Mouse (Mus musculus) kidney, adult 18-20 months (tissue): ENCODE measurements around the gene Tiam2.

Source experiments
- DNase-seq: peaks from one replicate; pipeline ENCODE4 v3.0.0; 2021

Tiam2 gene

DNA sequence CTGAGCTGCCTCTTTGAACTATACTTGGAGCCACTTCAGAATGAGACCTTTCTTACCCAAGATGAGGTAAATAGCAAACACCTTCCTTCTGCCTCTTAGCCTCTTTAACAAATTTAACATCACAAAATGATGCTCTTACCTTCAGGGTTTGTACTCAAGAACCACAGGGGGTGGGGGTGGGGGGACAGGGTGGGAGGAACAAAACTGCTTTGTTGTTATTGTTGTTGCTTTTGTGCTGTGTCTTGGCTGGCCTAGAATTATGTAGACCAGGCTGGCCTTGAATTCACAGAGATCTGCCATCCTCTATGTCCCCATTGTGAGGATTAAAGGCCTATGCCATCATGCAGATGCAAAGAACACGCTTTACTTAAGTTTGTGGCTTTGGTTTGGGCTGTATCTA is 179.3 kb downstream of the Tiam2 start:
- DNase-seq = no peak

GRCm38 (mm10) chr17:3506508-3506907 is 180.1 kb downstream of the Tiam2 start:
- DNase-seq = no peak

DNA sequence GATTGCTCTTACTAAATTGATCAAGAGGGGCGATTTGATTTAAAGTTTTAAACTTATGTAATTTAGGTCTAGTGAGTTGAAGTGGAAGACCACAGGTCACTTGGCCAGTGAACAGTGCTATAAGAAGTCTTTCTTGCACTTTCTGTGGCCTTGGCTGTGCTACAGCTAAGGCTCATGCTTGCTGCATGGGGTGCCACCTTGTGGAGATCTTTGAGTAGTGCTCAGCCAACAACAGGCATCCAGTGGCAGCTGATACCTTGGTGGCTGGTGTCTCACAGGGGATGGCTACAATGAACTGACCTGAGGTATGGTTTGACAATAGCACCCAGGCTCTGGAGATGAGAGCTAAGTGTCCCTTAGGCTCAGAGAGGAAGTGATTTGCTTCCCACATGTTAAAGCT is 183.5 kb downstream of the Tiam2 start:
- DNase-seq = peak; percentile 68

DNA sequence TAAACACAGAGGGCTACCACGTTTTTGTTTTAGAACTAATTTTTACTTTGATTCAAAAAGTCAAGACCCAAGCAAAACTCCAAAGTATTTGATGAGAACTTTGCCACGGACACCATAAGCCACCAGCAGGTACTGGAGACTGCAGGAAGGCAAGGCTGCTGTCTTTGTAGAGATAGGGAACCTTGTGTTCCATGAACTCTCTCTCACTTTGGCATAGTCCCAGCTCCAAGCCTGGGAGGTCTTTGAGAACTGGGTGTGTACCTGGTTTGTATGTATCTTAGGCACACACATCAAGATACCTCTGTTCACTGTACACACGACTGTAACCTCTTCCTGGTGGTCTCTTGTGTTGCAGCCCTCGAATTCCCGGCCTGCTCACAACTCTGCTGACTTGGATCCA is 187.9 kb downstream of the Tiam2 start:
- no peak for DNase-seq

GRCm38 (mm10) chr17:3515851-3516250 is 189.5 kb downstream of the Tiam2 start:
- DNase-seq = no peak

DNA sequence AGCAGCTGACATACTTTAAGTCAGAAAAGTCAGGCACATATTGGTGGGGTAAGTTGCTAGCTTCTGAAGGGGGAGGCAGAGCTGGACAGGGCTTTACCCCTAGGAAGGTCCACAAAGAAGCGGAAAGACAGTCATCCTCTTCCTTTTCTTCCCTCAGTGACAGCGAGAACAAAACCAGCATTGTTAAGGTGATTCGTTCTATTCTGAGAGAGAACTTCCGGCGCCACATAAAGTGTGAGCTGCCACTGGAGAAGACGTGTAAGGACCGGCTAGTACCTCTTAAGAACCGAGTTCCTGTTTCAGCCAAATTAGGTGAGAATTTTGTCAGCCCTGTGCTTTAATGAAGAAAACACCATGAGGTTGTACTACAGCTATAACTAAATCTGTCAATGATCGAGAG is 190.0 kb downstream of the Tiam2 start:
- no peak for DNase-seq

DNA sequence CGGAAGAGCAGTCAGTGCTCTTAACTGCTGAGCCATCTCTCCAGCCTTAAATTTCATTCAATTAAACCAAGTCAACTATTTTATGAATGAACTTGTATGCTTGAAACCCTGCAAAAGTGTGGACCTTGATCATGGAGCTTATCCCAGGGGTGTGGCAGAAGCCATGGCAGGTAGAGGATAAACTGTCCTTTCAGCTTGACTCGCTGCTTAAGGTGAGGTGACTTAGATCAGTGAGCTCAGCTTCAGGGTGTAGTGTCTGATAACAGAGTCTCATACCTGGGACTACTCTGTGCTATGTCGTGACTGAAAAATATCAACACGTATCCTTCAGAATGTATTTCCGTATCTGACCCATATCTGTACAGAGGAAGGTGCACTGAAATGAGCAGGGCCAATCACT is 194.0 kb downstream of the Tiam2 start:
- DNase-seq = no peak

DNA sequence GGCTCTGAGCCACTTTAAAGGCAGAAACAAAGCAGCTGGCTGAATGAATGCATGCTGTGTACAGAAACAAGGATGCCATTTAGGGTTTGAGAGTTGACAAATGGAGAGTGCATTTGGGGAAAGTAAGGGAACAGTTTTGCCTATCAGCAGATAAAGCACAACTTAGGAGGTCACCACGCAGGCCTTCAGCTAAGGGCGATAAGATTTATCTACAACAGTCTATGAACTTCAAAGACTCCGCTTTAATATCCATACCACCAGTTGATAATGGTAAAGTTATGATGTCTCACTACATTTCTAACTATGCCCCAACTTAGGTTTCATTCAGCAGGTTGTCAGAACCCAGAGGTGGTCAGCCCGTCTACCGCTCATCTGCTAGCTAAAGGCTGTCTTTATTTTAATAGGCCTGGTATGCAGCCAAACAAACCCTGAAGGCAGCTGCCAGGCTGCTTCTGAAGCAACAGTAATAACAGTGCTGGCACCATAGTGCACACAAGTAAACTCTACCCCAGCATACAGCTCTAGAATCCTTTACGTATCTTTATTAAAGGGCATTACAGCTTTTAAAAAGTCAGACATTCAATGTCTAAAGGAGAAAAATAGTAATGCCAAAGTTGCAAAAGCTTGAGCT is 201.6 kb downstream of the Tiam2 start:
- no peak for DNase-seq

DNA sequence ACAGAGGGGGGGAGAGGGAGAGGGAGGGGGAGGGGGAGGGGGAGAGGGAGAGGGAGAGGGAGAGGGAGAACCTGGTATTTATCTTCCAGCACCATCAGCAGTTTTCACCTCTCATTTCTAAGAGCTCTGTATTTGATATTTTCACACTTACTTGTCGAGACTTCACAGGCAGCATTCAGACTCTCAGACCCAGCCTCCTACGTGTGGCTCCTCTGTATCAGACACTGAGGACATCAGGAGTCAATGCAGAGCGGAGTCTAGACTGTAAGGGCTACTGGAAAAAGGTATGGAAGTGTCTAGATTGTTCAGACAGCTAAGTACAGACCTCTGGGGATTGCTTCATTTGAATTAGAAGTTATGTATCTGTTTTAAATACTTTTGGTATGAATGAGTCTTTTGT is 203.2 kb downstream of the Tiam2 start:
- DNase-seq = no peak

DNA sequence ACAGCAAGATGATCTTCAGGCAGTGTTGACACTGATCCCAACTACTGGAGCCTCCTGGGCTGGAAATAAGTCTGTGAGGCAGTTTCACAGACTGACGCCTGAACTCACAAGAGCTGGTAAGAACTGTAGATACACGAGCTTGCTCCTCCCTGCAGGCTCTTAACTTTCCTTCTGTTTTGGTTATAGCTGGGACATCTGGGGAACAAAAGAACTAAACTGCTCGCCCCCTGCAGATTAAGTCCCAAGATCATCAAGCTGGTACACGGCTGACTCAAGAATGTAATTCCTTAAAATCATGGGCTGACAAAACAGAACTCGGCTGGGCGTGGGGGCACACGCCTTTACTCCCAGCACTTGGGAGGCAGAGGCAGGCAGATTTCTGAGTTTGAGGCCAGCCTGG is 204.2 kb downstream of the Tiam2 start:
- DNase-seq = no peak

DNA sequence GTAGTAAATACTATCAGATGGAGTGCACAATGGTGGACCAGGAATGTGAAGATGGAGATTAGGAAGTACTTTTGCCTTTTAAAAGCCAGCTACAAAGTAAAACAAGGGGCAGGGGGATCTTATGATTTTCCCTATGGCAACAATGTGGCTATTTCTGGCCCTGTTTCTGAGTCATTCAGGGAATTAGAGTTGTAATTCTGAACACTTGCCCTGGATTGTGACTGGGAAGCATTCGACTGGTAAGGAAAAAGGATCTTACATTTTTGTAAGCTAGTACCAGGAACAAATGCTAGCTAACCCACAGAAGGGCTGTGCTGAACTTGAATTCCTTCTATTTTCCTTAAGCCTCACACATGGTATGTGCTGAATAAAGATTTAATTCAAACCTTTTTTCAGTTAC is 205.3 kb downstream of the Tiam2 start:
- DNase-seq = no peak

- no peak for DNase-seq
Measured at GRCm38 (mm10) chr17:3532254-3532653, 205.9 kb downstream of the Tiam2 start, which contains the start of gene Cldn20. Gene Cldn20 (plus strand): TSS chr17:3532554.

- no peak for DNase-seq
Measured at GRCm38 (mm10) chr17:3533425-3533824, 207.1 kb downstream of the Tiam2 start.

- DNase-seq = no peak
Measured at GRCm38 (mm10) chr17:3540304-3540703, 213.9 kb downstream of the Tiam2 start.

- no peak for DNase-seq
Measured at GRCm38 (mm10) chr17:3541033-3541432, 214.7 kb downstream of the Tiam2 start.

DNA sequence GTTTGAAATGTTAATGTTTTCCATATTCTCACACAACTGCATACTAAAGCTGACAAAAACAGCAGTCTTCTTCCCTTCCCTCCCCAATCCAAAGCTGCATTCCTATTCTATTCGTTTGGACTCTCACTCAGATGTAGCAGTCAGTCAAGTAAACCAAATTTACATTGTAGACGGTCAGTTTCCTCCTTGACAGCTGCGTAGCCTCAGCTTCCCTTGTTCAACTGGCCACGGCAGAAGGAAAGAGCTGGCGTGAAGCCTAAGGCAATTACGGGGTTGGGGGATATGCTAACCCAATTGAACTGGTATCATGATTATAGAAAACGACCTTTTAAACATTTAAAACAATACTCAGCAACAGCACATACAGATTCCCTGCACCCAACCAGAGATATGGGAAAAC is 221.4 kb downstream of the Tiam2 start:
- DNase-seq = no peak

- no peak for DNase-seq
Measured at GRCm38 (mm10) chr17:3556251-3556650, 229.9 kb downstream of the Tiam2 start.

DNA sequence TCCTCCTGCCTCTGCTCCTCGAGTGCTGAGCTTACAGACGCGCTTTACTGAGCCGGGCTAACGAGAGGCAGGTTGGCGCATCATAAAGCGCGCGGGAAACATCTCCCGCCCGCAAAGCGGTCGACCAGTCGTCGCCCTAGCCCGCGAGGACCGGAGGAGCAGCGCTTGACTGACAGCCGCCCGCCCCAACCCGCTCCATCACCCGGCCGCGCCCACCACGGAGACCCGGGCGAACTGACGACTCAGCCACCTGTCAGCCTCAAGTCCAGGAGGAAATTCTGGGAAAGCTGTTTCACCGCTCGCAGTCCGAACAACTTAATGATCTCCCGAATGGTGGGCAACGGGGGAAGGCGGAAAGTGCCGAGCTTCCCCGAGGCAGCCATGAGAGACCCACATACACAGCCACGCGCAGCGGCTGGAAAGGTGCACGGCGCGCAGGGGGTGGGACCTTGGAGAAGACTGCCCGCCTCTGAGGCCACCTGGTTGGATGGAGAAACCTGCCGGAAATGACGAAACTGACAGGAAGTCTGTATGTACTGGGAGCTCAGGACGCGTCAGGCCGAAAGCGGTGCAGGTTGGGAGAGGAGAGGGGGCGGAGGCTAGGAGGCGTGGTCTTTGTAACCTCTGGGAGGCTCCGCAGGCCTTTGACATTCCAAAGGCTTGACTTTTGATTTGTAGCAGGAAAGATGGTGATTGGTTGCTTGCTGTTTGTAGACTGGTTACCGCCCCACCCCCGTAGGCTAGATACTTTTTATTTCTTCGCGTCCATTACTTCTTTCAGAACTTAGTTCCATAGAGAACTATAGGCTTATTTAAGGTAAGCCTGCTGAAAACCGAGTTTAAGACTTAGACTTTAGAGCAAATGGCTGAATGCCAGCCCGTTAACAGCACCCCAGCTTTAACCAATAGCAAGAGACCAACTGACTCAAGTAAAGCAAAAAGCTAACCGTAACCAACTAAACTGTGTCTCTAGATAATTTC is 231.2 kb downstream of the Tiam2 start, which contains the start of gene Tfb1m:
Tfb1m (minus strand) TSS at position 451 of the 981 bp plus-strand sequence.
- DNase-seq = peak; percentile 98

GRCm38 (mm10) chr17:3558356-3558870 is 232.0 kb downstream of the Tiam2 start:
- peak; percentile 3 for DNase-seq

DNA sequence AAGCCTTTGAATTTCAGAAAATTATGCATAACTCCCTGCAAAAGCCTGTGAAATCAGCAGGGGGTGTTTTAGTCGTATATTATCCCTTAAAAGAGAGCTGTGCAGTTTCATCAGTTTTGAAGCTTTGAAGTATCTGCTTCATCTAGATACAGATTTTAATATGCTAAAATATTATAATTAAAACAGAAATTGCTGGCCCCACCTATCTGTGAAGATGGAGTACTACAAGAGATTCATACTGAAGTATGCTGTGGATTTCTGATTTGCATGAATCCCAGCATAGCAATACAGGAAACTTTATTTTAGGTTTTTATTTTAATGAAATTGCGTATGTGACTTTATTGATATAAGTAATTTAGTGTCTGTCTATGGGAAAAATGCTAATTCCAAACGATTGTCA is 234.2 kb downstream of the Tiam2 start:
- no peak for DNase-seq

- no peak for DNase-seq
Measured at GRCm38 (mm10) chr17:3562405-3562804, 236.0 kb downstream of the Tiam2 start.

- peak; percentile 77 for DNase-seq
Measured at GRCm38 (mm10) chr17:3570876-3571275, 244.5 kb downstream of the Tiam2 start.
